Mouse (Mus musculus) T-cell, adult 2 months (primary cell): ENCODE data around the gene Serp2.
A peak's percentile ranks its signal among the peaks of the same experiment; 100 is the strongest.

Source experiments
- DNase-seq: peaks from one replicate; pipeline ENCODE4 v3.0.0; 2022; ENCODE audit warnings: low spot score

The Serp2 gene

GRCm38 (mm10) chr14:76556852-76557208 is at the start of gene Serp2:
Gene Serp2 (minus strand): TSS chr14:76556889.
- no peak for DNase-seq

GRCm38 (mm10) chr14:76605931-76606534 is 49.3 kb upstream of the Serp2 start:
- no peak for DNase-seq

- DNase-seq: no peak
Observed at GRCm38 (mm10) chr14:76604012-76604411, 47.3 kb upstream of the Serp2 start.

- DNase-seq: no peak
Observed at GRCm38 (mm10) chr14:76601654-76602053, 45.0 kb upstream of the Serp2 start.

- no peak for DNase-seq
Observed at GRCm38 (mm10) chr14:76600391-76600790, 43.7 kb upstream of the Serp2 start.

- DNase-seq: no peak
Observed at GRCm38 (mm10) chr14:76599706-76600105, 43.0 kb upstream of the Serp2 start.

- no peak for DNase-seq
Observed at GRCm38 (mm10) chr14:76598518-76599216, 42.0 kb upstream of the Serp2 start.

GRCm38 (mm10) chr14:76597751-76598150 is 41.1 kb upstream of the Serp2 start:
- DNase-seq: no peak

- no peak for DNase-seq
Observed at GRCm38 (mm10) chr14:76595048-76595859, 38.6 kb upstream of the Serp2 start.

- DNase-seq: no peak
Observed at GRCm38 (mm10) chr14:76594351-76594885, 37.7 kb upstream of the Serp2 start.

GRCm38 (mm10) chr14:76593630-76594193 is 37.0 kb upstream of the Serp2 start:
- DNase-seq: no peak

- DNase-seq: no peak
Observed at GRCm38 (mm10) chr14:76592721-76593120, 36.0 kb upstream of the Serp2 start.

GRCm38 (mm10) chr14:76592090-76592489 is 35.4 kb upstream of the Serp2 start:
- DNase-seq: no peak

- no peak for DNase-seq
Observed at GRCm38 (mm10) chr14:76590134-76590533, 33.4 kb upstream of the Serp2 start.

GRCm38 (mm10) chr14:76589671-76590070 is 33.0 kb upstream of the Serp2 start:
- DNase-seq: no peak

- DNase-seq: no peak
Observed at GRCm38 (mm10) chr14:76585831-76586405, 29.2 kb upstream of the Serp2 start.

- DNase-seq: no peak
Observed at GRCm38 (mm10) chr14:76583985-76584384, 27.3 kb upstream of the Serp2 start.

GRCm38 (mm10) chr14:76581974-76582922 is 25.6 kb upstream of the Serp2 start:
- peak; percentile 29 for DNase-seq

GRCm38 (mm10) chr14:76579660-76580061 is 23.0 kb upstream of the Serp2 start:
- DNase-seq: peak; percentile 82

- DNase-seq: no peak
Observed at GRCm38 (mm10) chr14:76577840-76578239, 21.2 kb upstream of the Serp2 start.

- DNase-seq: peak; percentile 34
Observed at GRCm38 (mm10) chr14:76570292-76570691, 13.6 kb upstream of the Serp2 start.
